Mouse (Mus musculus) liver, embryonic 14.5 days (tissue): ENCODE results near the gene Pla2g6. TPM values are rescaled to one million over a fixed set of nuclear protein-coding genes. Genes with fewer than 3 reads are reported as not detected.

Source experiments
- ATAC-seq: fragments of 200-750 bp; cut with Nextera tagmentation; 2 replicates; pipeline ENCODE4 v1.8.0; 2017; ENCODE audit warnings: moderate number of reproducible peaks, mild to moderate bottlenecking, moderate library complexity; ENCODE audit not compliant: insufficient read depth
- DNase-seq, 3 experiments: peaks; one replicate each; pipeline ENCODE4 v3.0.0-alpha.2; 2012 to 2013; ENCODE audit warnings: low read depth in 3 of 3, low spot score in 3 of 3
- H3K27ac ChIP-seq: fragments of 300-500 bp; sonication (generic); 2 replicates; pipeline ENCODE4 v1.5.1; 2014; ENCODE audit warnings: moderate library complexity, mild to moderate bottlenecking, control low read depth, inconsistent platforms
- H3K27me3 ChIP-seq: fragments of 300-500 bp; sonication (generic); 2 replicates; pipeline ENCODE4 v1.6.1; 2014; ENCODE audit warnings: mild to moderate bottlenecking, low read length, moderate library complexity; ENCODE audit not compliant: control insufficient read depth, insufficient read depth
- H3K36me3 ChIP-seq: fragments of 300-500 bp; sonication (generic); replicated peaks from 2 replicates; pipeline ENCODE4 v1.6.1; 2014; ENCODE audit warnings: low read depth; ENCODE audit not compliant: control insufficient read depth, insufficient read depth
- H3K4me1 ChIP-seq, 2 experiments: fragments of 200-500 bp in 1 of 2; fragments of 300-500 bp in 1 of 2; sonication (generic) in 1 of 2; replicated peaks; 2 replicates each; pipeline ENCODE4 v1.6.1; 2012 to 2014; ENCODE audit warnings: antibody characterized with exemption in 1 of 2, inconsistent platforms in 1 of 2, low read length in 1 of 2; ENCODE audit not compliant: control insufficient read depth in 2 of 2, insufficient read depth in 2 of 2
- H3K4me2 ChIP-seq: fragments of 300-500 bp; sonication (generic); 2 replicates; pipeline ENCODE4 v1.6.1; 2014; ENCODE audit warnings: low read depth, mild to moderate bottlenecking, control low read depth, moderate library complexity
- H3K4me3 ChIP-seq, 2 experiments: fragments of 200-500 bp in 1 of 2; fragments of 300-500 bp in 1 of 2; sonication (generic) in 1 of 2; 2 replicates each; pipeline ENCODE4 v1.5.1; 2012 to 2014; ENCODE audit warnings: low read depth in 2 of 2, low read length in 2 of 2, mild to moderate bottlenecking in 2 of 2, control low read depth in 1 of 2, inconsistent platforms in 1 of 2, moderate library complexity in 1 of 2; ENCODE audit not compliant: insufficient read depth in 1 of 2
- H3K9ac ChIP-seq: fragments of 300-500 bp; sonication (generic); replicated peaks from 2 replicates; pipeline ENCODE4 v1.6.1; 2014; ENCODE audit warnings: mild to moderate bottlenecking, control low read depth, moderate library complexity
- H3K9me3 ChIP-seq: fragments of 300-500 bp; sonication (generic); 2 replicates; pipeline ENCODE4 v1.6.1; 2016; ENCODE audit warnings: low read length, mixed read lengths; ENCODE audit not compliant: control insufficient read depth
- CTCF ChIP-seq: IDR thresholded peaks from 2 replicates; pipeline ENCODE4 v1.5.1; 2016; ENCODE audit warnings: antibody characterized with exemption, low read depth, control low read depth
- EP300 ChIP-seq: IDR thresholded peaks from 2 replicates; pipeline ENCODE4 v1.6.1; 2016; ENCODE audit warnings: antibody characterized with exemption, low read depth
- WGBS: fragments of 180-500 bp; shearing (Covaris S2); extraction: QIAGEN DNeasy Blood & Tissue Kit; methylation state at CpG from one replicate; pipeline ENCODE4 v1.1.7; 2014; ENCODE audit not compliant: insufficient replicate concordance; 5-methylcytosine and 5-hydroxymethylcytosine counted together
- polyA plus RNA-seq, 2 experiments: library from polyadenylated mRNA; depleted of rRNA in 1 of 2; stranded (reverse) in 1 of 2; unstranded in 1 of 2; fragments of >200 nt; fragmentation: Nextera tagmentation in 1 of 2; extraction: Ambion mirVana in 1 of 2; gene quantifications; 2 replicates each; pipeline versions ENCODE4 v1.2.1 to v1.2.3; 2012 to 2014

Gene Pla2g6
- polyA plus RNA-seq, 2 experiments, result 7.9 to 10.5 TPM

GRCm38 (mm10) chr15:79306043-79306637, 22.1 kb downstream of the Pla2g6 start:
- 79% methylated on average over 23 of the region's 23 CpGs for WGBS
- ATAC-seq (no peak), DNase-seq (no peak)
- Histone ChIP-seq H3K27ac (no peak overlapping the region), H3K27me3 (no peaks in the 10 kb centered on the region), H3K4me2 (no peak overlapping the region), H3K36me3 (no peaks in the 10 kb centered on the region; the same call in 1 of the 2 replicates), H3K4me1 (no peaks in the 10 kb centered on the region), H3K9me3 (no peaks in the 10 kb centered on the region), H3K4me3 (no peak overlapping the region), H3K9ac (no peak overlapping the region)
- TF ChIP-seq EP300 (no peak), CTCF (no peak)

- 67% methylated on average over 5 of the region's 5 CpGs for WGBS
- no peak overlapping the region for H3K4me2 ChIP-seq
- no peak for TF ChIP-seq EP300
Measured at GRCm38 (mm10) chr15:79304832-79305231, 23.4 kb downstream of the Pla2g6 start.

GRCm38 (mm10) chr15:79303725-79304124, 24.5 kb downstream of the Pla2g6 start:
- Histone ChIP-seq H3K4me2 (no peak overlapping the region), H3K9ac (no peak overlapping the region), H3K9me3 (no peaks in the 10 kb centered on the region), H3K4me3 (no peak overlapping the region), H3K27ac (no peak overlapping the region), H3K4me1 (no peaks in the 10 kb centered on the region), H3K36me3 (no peaks in the 10 kb centered on the region), H3K27me3 (no peaks in the 10 kb centered on the region)
- no peak for TF ChIP-seq CTCF
- no peak for TF ChIP-seq EP300
- DNase-seq, result no peak
- 72% methylated on average over 8 of the region's 8 CpGs for WGBS
- ATAC-seq, result no peak

More at GRCm38 (mm10) chr15:79304832-79305231, 23.4 kb downstream of the Pla2g6 start:
- no peaks in the 10 kb centered on the region for H3K27me3 ChIP-seq
- no peak overlapping the region for H3K4me3 ChIP-seq
- no peaks in the 10 kb centered on the region for H3K9me3 ChIP-seq
- DNase-seq, result no peak
- H3K9ac ChIP-seq, result no peak overlapping the region
- no peak overlapping the region for H3K27ac ChIP-seq
- ATAC-seq, result no peak
- H3K4me1 ChIP-seq, result no peaks in the 10 kb centered on the region
- H3K36me3 ChIP-seq, result no peaks in the 10 kb centered on the region

GRCm38 (mm10) chr15:79299563-79300155, 28.5 kb downstream of the Pla2g6 start:
- 50% methylated on average over 2 of the region's 2 CpGs for WGBS

GRCm38 (mm10) chr15:79298553-79298952, 29.6 kb downstream of the Pla2g6 start:
- no peaks in the 10 kb centered on the region for H3K27me3 ChIP-seq
- TF ChIP-seq EP300, result no peak
- no peak for TF ChIP-seq CTCF
- no peaks in the 10 kb centered on the region for H3K4me1 ChIP-seq
- no peak overlapping the region for H3K4me3 ChIP-seq
- ATAC-seq (no peak), DNase-seq (no peak)
- WGBS, result 60% methylated on average over 6 of the region's 6 CpGs
- no peaks in the 10 kb centered on the region for H3K9me3 ChIP-seq
- H3K9ac ChIP-seq, result no peak overlapping the region
- H3K27ac ChIP-seq, result no peak overlapping the region
- no peaks in the 10 kb centered on the region for H3K36me3 ChIP-seq
- H3K4me2 ChIP-seq, result no peak overlapping the region

More at GRCm38 (mm10) chr15:79299563-79300155, 28.5 kb downstream of the Pla2g6 start:
- no peak overlapping the region for H3K4me3 ChIP-seq
- no peaks in the 10 kb centered on the region for H3K4me1 ChIP-seq
- H3K36me3 ChIP-seq, result no peaks in the 10 kb centered on the region
- no peak for ATAC-seq
- TF ChIP-seq CTCF (no peak), EP300 (no peak)
- H3K4me2 ChIP-seq, result no peak overlapping the region
- no peak for DNase-seq
- H3K27ac ChIP-seq, result no peak overlapping the region
- H3K9me3 ChIP-seq, result no peaks in the 10 kb centered on the region
- H3K9ac ChIP-seq, result no peak overlapping the region
- H3K27me3 ChIP-seq, result no peaks in the 10 kb centered on the region
